ENCODE assay signal across 18 mouse cellular contexts in the genomic region with DNA sequence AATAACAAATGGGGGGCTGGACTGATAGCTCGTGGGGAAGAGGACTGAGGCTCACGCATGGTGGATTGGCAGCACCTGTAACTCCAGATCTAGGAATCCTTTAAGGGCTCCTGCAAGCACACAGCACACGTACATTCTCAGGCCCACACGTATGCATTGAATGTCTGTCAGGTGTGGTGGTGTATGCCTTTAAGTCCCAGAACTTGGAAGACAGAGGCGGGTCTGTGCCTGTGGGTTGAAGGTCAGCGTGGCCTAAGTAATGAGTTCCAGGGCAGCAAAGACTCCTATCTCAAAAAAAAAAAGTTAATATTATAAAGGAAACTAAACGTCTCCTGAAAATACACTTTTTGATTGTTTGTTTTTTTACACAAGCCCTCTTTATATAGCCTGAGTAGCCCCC. TPM values are rescaled to one million over a fixed set of nuclear protein-coding genes. Genes with fewer than 3 reads are reported as not detected.
DNase-seq lines count a peak whose midpoint lies in the region; ATAC-seq and TF ChIP-seq lines count a peak whose summit lies in the region.
"Had no signal": no experiment of that assay in that cellular context is flagged by ENCODE, and none has a peak within 500 bp of the region (broad histone marks: within the 10 kb centered on the region; RNA-seq: fewer than 3 reads in every experiment).

No protein-coding gene starts in this region.

- no peak for ATAC-seq in embryonic facial prominence, embryonic 14.5 days (ENCODE audit: low read depth)
- no peak for ATAC-seq in megakaryocyte, adult 5-6 weeks (ENCODE audit: poor library complexity, severe bottlenecking)
- ATAC-seq in liver, embryonic 14.5 days (ENCODE audit: insufficient read depth) = no peak
- ATAC-seq in stomach, postnatal 0 days (ENCODE audit: low FRiP score, low TSS enrichment) = no peak

- TF ChIP-seq CTCF in liver, embryonic 14.5 days (IDR thresholded peaks at IDR 0.05; ENCODE audit: low read depth) = no peak
- TF ChIP-seq CTCF in stomach, postnatal 0 days (IDR thresholded peaks at IDR 0.05; ENCODE audit: low read depth) = no peak

- no peak overlapping the region for H3K27ac ChIP-seq in embryonic facial prominence, embryonic 14.5 days (replicated peaks; ENCODE audit: low read depth, low read length)
- H3K27ac ChIP-seq in embryonic facial prominence, embryonic 10.5 days (replicated peaks) = no peak overlapping the region
- no peak overlapping the region for H3K27ac ChIP-seq in liver, embryonic 14.5 days
- H3K27ac ChIP-seq in stomach, postnatal 0 days (replicated peaks) = no peak overlapping the region

- H3K4me3 ChIP-seq in embryonic facial prominence, embryonic 14.5 days (ENCODE audit: low read depth, low read length) = no peak overlapping the region
- H3K4me3 ChIP-seq in embryonic facial prominence, embryonic 10.5 days = no peak overlapping the region
- H3K4me3 ChIP-seq in megakaryocyte, embryonic 14.5 days (replicated peaks) = peak overlapping the region; percentile 72
- H3K4me3 ChIP-seq in liver, embryonic 14.5 days (ENCODE audit: insufficient read depth in 1 of 2, low read depth in 2 of 2, low read length in 2 of 2) = 0 out of 4 replicates have a peak overlapping the region, but pooled peaks of 1 of the 2 experiments have one; percentile 95
- H3K4me3 ChIP-seq in stomach, postnatal 0 days (ENCODE audit: low read depth, low read length) = no peak overlapping the region

- 0 out of 2 replicates have a peak, but pooled peaks cover 6% of the 10 kb centered on the region for H3K36me3 ChIP-seq in embryonic facial prominence, embryonic 14.5 days (ENCODE audit: control insufficient read depth, insufficient read depth, low read length)
- peaks cover 27% of the 10 kb centered on the region for H3K36me3 ChIP-seq in embryonic facial prominence, embryonic 10.5 days (replicated peaks)
- H3K36me3 ChIP-seq in megakaryocyte, embryonic 14.5 days (replicated peaks; ENCODE audit: low read length) = peaks cover 51% of the 10 kb centered on the region
- H3K36me3 ChIP-seq in liver, embryonic 14.5 days (replicated peaks; ENCODE audit: control insufficient read depth, insufficient read depth, low read depth) = peaks cover 2% of the 10 kb centered on the region; the same call in 1 of the 2 replicates
- H3K36me3 ChIP-seq in stomach, postnatal 0 days (ENCODE audit: control insufficient read depth, insufficient read depth, low read length) = no peaks in the 10 kb centered on the region

- H3K4me2 ChIP-seq in embryonic facial prominence, embryonic 14.5 days (ENCODE audit: low read depth, low read length) = no peak overlapping the region
- H3K4me2 ChIP-seq in liver, embryonic 14.5 days (ENCODE audit: low read depth) = peak overlapping the region; percentile 7
- 0 out of 2 replicates have a peak overlapping the region, but pooled peaks have one; percentile 12 for H3K4me2 ChIP-seq in stomach, postnatal 0 days (replicated peaks; ENCODE audit: low read depth)

- TF ChIP-seq EP300 in liver, embryonic 14.5 days (IDR thresholded peaks at IDR 0.05; ENCODE audit: low read depth) = no peak
- TF ChIP-seq EP300 in stomach, postnatal 0 days (optimal IDR thresholded peaks at IDR 0.05) = no peak

- no peaks in the 10 kb centered on the region for H3K27me3 ChIP-seq in embryonic facial prominence, embryonic 14.5 days (replicated peaks; ENCODE audit: control insufficient read depth, insufficient read depth, low read length)
- no peaks in the 10 kb centered on the region for H3K27me3 ChIP-seq in embryonic facial prominence, embryonic 10.5 days (replicated peaks; ENCODE audit: low read depth, poor library complexity, severe bottlenecking)
- H3K27me3 ChIP-seq in megakaryocyte, embryonic 14.5 days (replicated peaks) = no peaks in the 10 kb centered on the region
- no peaks in the 10 kb centered on the region for H3K27me3 ChIP-seq in liver, embryonic 14.5 days (ENCODE audit: control insufficient read depth, insufficient read depth, low read length)
- H3K27me3 ChIP-seq in stomach, postnatal 0 days (ENCODE audit: control insufficient read depth, insufficient read depth, low read length) = no peaks in the 10 kb centered on the region

- 64% methylated on average over 7 of the region's 7 CpGs for WGBS in embryonic facial prominence, embryonic 14.5 days
- 75% methylated on average over 7 of the region's 7 CpGs for WGBS in embryonic facial prominence, embryonic 10.5 days
- 67% methylated on average over 7 of the region's 7 CpGs for WGBS in liver, embryonic 14.5 days (ENCODE audit: insufficient replicate concordance)
- 55% methylated on average over 7 of the region's 7 CpGs for WGBS in stomach, postnatal 0 days

- H3K4me1 ChIP-seq in embryonic facial prominence, embryonic 14.5 days (ENCODE audit: control insufficient read depth, insufficient read depth, low read length) = peaks cover 13% of the 10 kb centered on the region; the same call in 1 of the 2 replicates
- H3K4me1 ChIP-seq in embryonic facial prominence, embryonic 10.5 days = peaks cover 24% of the 10 kb centered on the region
- H3K4me1 ChIP-seq in megakaryocyte, embryonic 14.5 days = peaks cover 51% of the 10 kb centered on the region
- peaks cover 12 to 13% of the 10 kb centered on the region in 2 experiments for H3K4me1 ChIP-seq in liver, embryonic 14.5 days (replicated peaks; ENCODE audit: control insufficient read depth in 2 of 2, insufficient read depth in 2 of 2, low read length in 1 of 2)
- peaks cover 3% of the 10 kb centered on the region; the same call in 1 of the 2 replicates for H3K4me1 ChIP-seq in stomach, postnatal 0 days (replicated peaks; ENCODE audit: control insufficient read depth, insufficient read depth)

- DNase-seq in embryonic facial prominence, embryonic 14.5 days (ENCODE audit: low spot score) = no peak
- no peak for DNase-seq in embryonic facial prominence, embryonic 10.5 days (ENCODE audit: low spot score)
- no peak for DNase-seq in liver, embryonic 14.5 days (ENCODE audit: low read depth in 3 of 3, low spot score in 3 of 3)
- DNase-seq in stomach, postnatal 0 days (ENCODE audit: low spot score) = no peak
- no peak for DNase-seq in left cerebral cortex, adult 18-20 months (ENCODE audit: low spot score in 2 of 2)
- no peak for DNase-seq in adrenal gland, postnatal 4 days (ENCODE audit: low spot score in 2 of 2)
- DNase-seq: cerebellum, adult 8-10 months; gastrocnemius, postnatal 14 days; layer of hippocampus, adult 9-11 months; lung, postnatal 10 days; right cerebral cortex, adult 18-20 months had no signal

- no peaks in the 10 kb centered on the region for H3K9me3 ChIP-seq in embryonic facial prominence, embryonic 14.5 days (ENCODE audit: control insufficient read depth, low read length)
- no peaks in the 10 kb centered on the region for H3K9me3 ChIP-seq in embryonic facial prominence, embryonic 10.5 days
- no peaks in the 10 kb centered on the region for H3K9me3 ChIP-seq in megakaryocyte, embryonic 14.5 days
- H3K9me3 ChIP-seq in liver, embryonic 14.5 days (ENCODE audit: control insufficient read depth, low read length) = no peaks in the 10 kb centered on the region
- H3K9me3 ChIP-seq in stomach, postnatal 0 days (ENCODE audit: control insufficient read depth, low read length) = no peaks in the 10 kb centered on the region
- H3K9me3 ChIP-seq: G1E had no signal

- H3K9ac ChIP-seq in embryonic facial prominence, embryonic 14.5 days (ENCODE audit: low read depth, low read length) = 0 out of 2 replicates have a peak overlapping the region, but pooled peaks have one; percentile 5
- no peak overlapping the region for H3K9ac ChIP-seq in liver, embryonic 14.5 days (replicated peaks)
- no peak overlapping the region for H3K9ac ChIP-seq in stomach, postnatal 0 days (ENCODE audit: low read length)

RNA-seq across cellular contexts. Expression of a gene that starts 1.7 kb away (rescaled TPM):
- polyA plus RNA-seq in embryonic facial prominence, embryonic 14.5 days (2014; fragmentation: Nextera tagmentation; extraction: Ambion mirVana) = 6.0 and 6.4 TPM in 2 replicates
- 8.5 and 8.6 TPM in 2 replicates for polyA plus RNA-seq in embryonic facial prominence, embryonic 10.5 days (2016; fragmentation: Nextera tagmentation; extraction: Ambion mirVana)
- polyA plus RNA-seq in megakaryocyte, embryonic 14.5 days (2012; ENCODE audit: insufficient read depth, low replicate concordance) = 0.40 TPM in 1 of 2 replicates, not detected in the other
- total RNA-seq in megakaryocyte, adult 5-6 weeks (2015) = 2.3 and 3.4 TPM in 2 replicates
- total RNA-seq in megakaryocyte, adult 5-6 weeks (2017) = 1.7 and 3.4 TPM in 2 replicates
- polyA plus RNA-seq in liver, embryonic 14.5 days (2012; rRNA removed) = 2.2 and 2.4 TPM in 2 replicates
- polyA plus RNA-seq in liver, embryonic 14.5 days (2014; fragmentation: Nextera tagmentation; extraction: Ambion mirVana) = 3.7 and 4.5 TPM in 2 replicates
- polyA plus RNA-seq in stomach, postnatal 0 days (2015; fragmentation: Nextera tagmentation; extraction: Ambion mirVana) = 3.8 and 4.4 TPM in 2 replicates
- 10 to 100 TPM; 10.1 to 10.2 TPM for total RNA-seq in left cerebral cortex, adult 18-20 months (2021)
- total RNA-seq in adrenal gland, postnatal 4 days (2021) = 1 to 10 TPM; 3.8 to 4.5 TPM

RNA-seq across cellular contexts. Expression of a gene that starts 1.9 kb away (rescaled TPM):
- 12.6 and 13.8 TPM in 2 replicates for polyA plus RNA-seq in embryonic facial prominence, embryonic 14.5 days (2014; fragmentation: Nextera tagmentation; extraction: Ambion mirVana)
- polyA plus RNA-seq in embryonic facial prominence, embryonic 10.5 days (2016; fragmentation: Nextera tagmentation; extraction: Ambion mirVana) = 13.9 and 15.8 TPM in 2 replicates
- 63.1 and 87.6 TPM in 2 replicates for polyA plus RNA-seq in megakaryocyte, embryonic 14.5 days (2012; ENCODE audit: insufficient read depth, low replicate concordance)
- 20.4 and 20.8 TPM in 2 replicates for total RNA-seq in megakaryocyte, adult 5-6 weeks (2015)
- total RNA-seq in megakaryocyte, adult 5-6 weeks (2017) = 28.8 and 28.9 TPM in 2 replicates
- polyA plus RNA-seq in liver, embryonic 14.5 days (2012; rRNA removed) = 20.6 and 22.1 TPM in 2 replicates
- polyA plus RNA-seq in liver, embryonic 14.5 days (2014; fragmentation: Nextera tagmentation; extraction: Ambion mirVana) = 13.5 and 14.7 TPM in 2 replicates
- 39.4 and 43.8 TPM in 2 replicates for polyA plus RNA-seq in stomach, postnatal 0 days (2015; fragmentation: Nextera tagmentation; extraction: Ambion mirVana)
- total RNA-seq in left cerebral cortex, adult 18-20 months (2021) = 10 to 100 TPM; 25.5 to 26.1 TPM
- total RNA-seq in adrenal gland, postnatal 4 days (2021) = 10 to 100 TPM; 30.1 to 31.3 TPM

RNA-seq across cellular contexts. Expression of a gene that starts 15.9 kb away (rescaled TPM):
- 15.1 and 15.7 TPM in 2 replicates for polyA plus RNA-seq in embryonic facial prominence, embryonic 14.5 days (2014; fragmentation: Nextera tagmentation; extraction: Ambion mirVana)
- 24.2 and 27.1 TPM in 2 replicates for polyA plus RNA-seq in embryonic facial prominence, embryonic 10.5 days (2016; fragmentation: Nextera tagmentation; extraction: Ambion mirVana)
- polyA plus RNA-seq in megakaryocyte, embryonic 14.5 days (2012; ENCODE audit: insufficient read depth, low replicate concordance) = 13.3 and 15.6 TPM in 2 replicates
- total RNA-seq in megakaryocyte, adult 5-6 weeks (2015) = 5.7 and 6.4 TPM in 2 replicates
- 2.9 TPM in 2 replicates for total RNA-seq in megakaryocyte, adult 5-6 weeks (2017)
- 2.0 and 2.6 TPM in 2 replicates for polyA plus RNA-seq in liver, embryonic 14.5 days (2012; rRNA removed)
- 3.6 and 4.6 TPM in 2 replicates for polyA plus RNA-seq in liver, embryonic 14.5 days (2014; fragmentation: Nextera tagmentation; extraction: Ambion mirVana)
- 10.1 and 11.4 TPM in 2 replicates for polyA plus RNA-seq in stomach, postnatal 0 days (2015; fragmentation: Nextera tagmentation; extraction: Ambion mirVana)
- total RNA-seq in left cerebral cortex, adult 18-20 months (2021) = 10 to 100 TPM; 23.2 to 25.2 TPM
- total RNA-seq in adrenal gland, postnatal 4 days (2021) = 10 to 100 TPM; 10.7 to 11.0 TPM

RNA-seq across cellular contexts. Expression of a gene that starts 21.0 kb away (rescaled TPM):
- polyA plus RNA-seq in embryonic facial prominence, embryonic 14.5 days (2014; fragmentation: Nextera tagmentation; extraction: Ambion mirVana) = 27.9 and 28.3 TPM in 2 replicates
- 10.7 and 11.9 TPM in 2 replicates for polyA plus RNA-seq in embryonic facial prominence, embryonic 10.5 days (2016; fragmentation: Nextera tagmentation; extraction: Ambion mirVana)
- 7.7 and 9.9 TPM in 2 replicates for polyA plus RNA-seq in megakaryocyte, embryonic 14.5 days (2012; ENCODE audit: insufficient read depth, low replicate concordance)
- total RNA-seq in megakaryocyte, adult 5-6 weeks (2015) = 5.2 and 5.5 TPM in 2 replicates
- total RNA-seq in megakaryocyte, adult 5-6 weeks (2017) = 3.2 and 5.0 TPM in 2 replicates
- 2.3 TPM in 2 replicates for polyA plus RNA-seq in liver, embryonic 14.5 days (2012; rRNA removed)
- polyA plus RNA-seq in liver, embryonic 14.5 days (2014; fragmentation: Nextera tagmentation; extraction: Ambion mirVana) = 2.9 and 4.4 TPM in 2 replicates
- polyA plus RNA-seq in stomach, postnatal 0 days (2015; fragmentation: Nextera tagmentation; extraction: Ambion mirVana) = 13.9 and 14.9 TPM in 2 replicates
- total RNA-seq in left cerebral cortex, adult 18-20 months (2021) = 10 to 100 TPM; 52.9 to 57.0 TPM
- total RNA-seq in adrenal gland, postnatal 4 days (2021) = 10 to 100 TPM; 40.5 to 42.9 TPM

RNA-seq across cellular contexts. Expression of a gene that starts 21.7 kb away (rescaled TPM):
- not detected in 2 replicates for polyA plus RNA-seq in embryonic facial prominence, embryonic 14.5 days (2014; fragmentation: Nextera tagmentation; extraction: Ambion mirVana)
- polyA plus RNA-seq in embryonic facial prominence, embryonic 10.5 days (2016; fragmentation: Nextera tagmentation; extraction: Ambion mirVana) = not detected in 2 replicates
- polyA plus RNA-seq in megakaryocyte, embryonic 14.5 days (2012; ENCODE audit: insufficient read depth, low replicate concordance) = not detected in 2 replicates
- not detected in 2 replicates for total RNA-seq in megakaryocyte, adult 5-6 weeks (2015)
- not detected in 2 replicates for total RNA-seq in megakaryocyte, adult 5-6 weeks (2017)
- not detected in 2 replicates for polyA plus RNA-seq in liver, embryonic 14.5 days (2012; rRNA removed)
- polyA plus RNA-seq in liver, embryonic 14.5 days (2014; fragmentation: Nextera tagmentation; extraction: Ambion mirVana) = not detected in 2 replicates
- not detected in 2 replicates for polyA plus RNA-seq in stomach, postnatal 0 days (2015; fragmentation: Nextera tagmentation; extraction: Ambion mirVana)
- total RNA-seq in left cerebral cortex, adult 18-20 months (2021) = not detected
- 1 to 10 TPM in 1 of 2 experiments, under 1 TPM in 1; 0.76 to 1.7 TPM for total RNA-seq in adrenal gland, postnatal 4 days (2021)
- total RNA-seq: G1E had no signal
- polyA plus RNA-seq: forebrain, embryonic 11.5 days; G1E; heart, embryonic 16.5 days; kidney, embryonic 14.5 days; limb, embryonic 11.5 days had no signal
